Mouse (Mus musculus) embryonic facial prominence, embryonic 11.5 days (tissue): Measurements from ENCODE around the gene Ankrd44. TPM values are rescaled to one million over a fixed set of nuclear protein-coding genes. Genes with fewer than 3 reads are reported as not detected.
A peak's percentile ranks its signal among the peaks of the same experiment; 100 is the strongest.

Source experiments
- ATAC-seq: fragments of 200-750 bp; cut with Nextera tagmentation; replicated peaks from 2 replicates; pipeline ENCODE4 v1.8.0; 2017; ENCODE audit warnings: low read depth; ENCODE audit not compliant: insufficient number of reproducible peaks, low FRiP score, low TSS enrichment
- DNase-seq: peaks from one replicate; pipeline ENCODE4 v3.0.0-alpha.2; 2015; ENCODE audit warnings: low spot score
- H3K27ac ChIP-seq: fragments of 300-500 bp; sonication (generic); replicated peaks from 2 replicates; pipeline ENCODE4 v1.5.1; 2014; ENCODE audit warnings: mild to moderate bottlenecking, low read depth, low read length, control low read depth
- H3K27me3 ChIP-seq: fragments of 300-500 bp; sonication (generic); 2 replicates; pipeline ENCODE4 v1.6.1; 2014; ENCODE audit warnings: mild to moderate bottlenecking, low read length, moderate library complexity, mixed read lengths; ENCODE audit not compliant: control insufficient read depth, insufficient read depth
- H3K36me3 ChIP-seq: fragments of 300-500 bp; sonication (generic); replicated peaks from 2 replicates; pipeline ENCODE4 v1.6.1; 2014; ENCODE audit warnings: low read depth, mild to moderate bottlenecking, low read length, moderate library complexity, mixed read lengths; ENCODE audit not compliant: control insufficient read depth, insufficient read depth
- H3K4me1 ChIP-seq: fragments of 300-500 bp; sonication (generic); 2 replicates; pipeline ENCODE4 v1.6.1; 2014; ENCODE audit warnings: low read length, mixed read lengths; ENCODE audit not compliant: control insufficient read depth, insufficient read depth
- H3K4me2 ChIP-seq: fragments of 300-500 bp; sonication (generic); 2 replicates; pipeline ENCODE4 v1.6.1; 2014; ENCODE audit warnings: low read depth, mild to moderate bottlenecking, control low read depth, low read length, moderate library complexity
- H3K4me3 ChIP-seq: fragments of 300-500 bp; sonication (generic); 2 replicates; pipeline ENCODE4 v1.5.1; 2014; ENCODE audit warnings: low read depth, low read length, control low read depth
- H3K9ac ChIP-seq: fragments of 300-500 bp; sonication (generic); replicated peaks from 2 replicates; pipeline ENCODE4 v1.6.1; 2014; ENCODE audit warnings: mild to moderate bottlenecking, control low read depth, low read length
- H3K9me3 ChIP-seq: fragments of 300-500 bp; sonication (generic); replicated peaks from 2 replicates; pipeline ENCODE4 v1.6.1; 2016; ENCODE audit warnings: mild to moderate bottlenecking, low read length, inconsistent platforms, mixed read lengths; ENCODE audit not compliant: control insufficient read depth
- WGBS: fragments of 180-500 bp; shearing (Covaris S2); extraction: QIAGEN DNeasy Blood & Tissue Kit; methylation state at CpG from one replicate; pipeline ENCODE4 v1.1.7; 2014; 5-methylcytosine and 5-hydroxymethylcytosine counted together
- polyA plus RNA-seq: library from polyadenylated mRNA; unstranded; fragments of >200 nt; fragmentation: Nextera tagmentation; extraction: Ambion mirVana; gene quantifications from 2 replicates; pipeline ENCODE4 v1.2.1, GENCODE M21; 2014

The Ankrd44 gene
- polyA plus RNA-seq, 1 experiment from 2014 or later, result 24.4 TPM

GRCm38 (mm10) chr1:54658558-54658957 is 267.6 kb downstream of the Ankrd44 start:
- Histone ChIP-seq H3K4me1 (no peaks in the 10 kb centered on the region), H3K9ac (no peak overlapping the region), H3K9me3 (no peaks in the 10 kb centered on the region), H3K4me2 (no peak overlapping the region), H3K36me3 (no peaks in the 10 kb centered on the region), H3K27ac (no peak overlapping the region), H3K27me3 (no peaks in the 10 kb centered on the region), H3K4me3 (no peak overlapping the region)
- 93% methylated on average over 4 of the region's 4 CpGs for WGBS
- DNase-seq, result no peak
- ATAC-seq, result no peak

DNA sequence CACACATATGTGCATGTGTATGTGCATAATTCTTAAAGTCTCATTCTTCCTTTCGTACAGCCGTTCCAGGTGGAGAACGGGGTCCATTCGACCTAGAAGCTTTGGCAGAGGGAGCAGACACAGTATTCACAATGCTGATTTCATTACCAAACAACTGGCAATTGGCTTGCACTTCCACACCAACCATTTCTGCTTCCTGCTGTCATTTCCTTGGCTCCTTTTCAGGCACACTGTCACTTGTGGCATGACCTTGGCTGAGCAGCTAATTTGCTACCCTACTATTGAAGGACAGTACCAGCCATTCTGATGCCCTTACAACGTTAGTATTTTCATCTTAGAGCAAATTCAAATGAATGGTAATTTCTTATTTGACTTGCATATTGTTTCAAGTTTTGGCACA is 277.9 kb downstream of the Ankrd44 start:
- no peaks in the 10 kb centered on the region; the same call in 1 of the 2 replicates for H3K36me3 ChIP-seq
- WGBS, result 90% methylated on average over 5 of the region's 5 CpGs

GRCm38 (mm10) chr1:54647335-54647745 is 278.8 kb downstream of the Ankrd44 start:
- H3K36me3 ChIP-seq, result no peaks in the 10 kb centered on the region; the same call in 1 of the 2 replicates
- no peak overlapping the region for H3K4me3 ChIP-seq
- ATAC-seq, result no peak
- H3K4me1 ChIP-seq, result no peaks in the 10 kb centered on the region
- no peaks in the 10 kb centered on the region for H3K27me3 ChIP-seq
- no peak overlapping the region for H3K4me2 ChIP-seq
- no peak overlapping the region for H3K9ac ChIP-seq
- DNase-seq, result no peak
- H3K27ac ChIP-seq, result no peak overlapping the region
- 72% methylated on average over 3 of the region's 3 CpGs for WGBS
- H3K9me3 ChIP-seq, result no peaks in the 10 kb centered on the region

More for the DNA sequence above, 277.9 kb downstream of the Ankrd44 start:
- Histone ChIP-seq H3K4me2 (no peak overlapping the region), H3K27me3 (no peaks in the 10 kb centered on the region), H3K27ac (no peak overlapping the region), H3K4me3 (no peak overlapping the region), H3K9me3 (no peaks in the 10 kb centered on the region), H3K9ac (no peak overlapping the region), H3K4me1 (no peaks in the 10 kb centered on the region)
- ATAC-seq (no peak), DNase-seq (no peak)

DNA sequence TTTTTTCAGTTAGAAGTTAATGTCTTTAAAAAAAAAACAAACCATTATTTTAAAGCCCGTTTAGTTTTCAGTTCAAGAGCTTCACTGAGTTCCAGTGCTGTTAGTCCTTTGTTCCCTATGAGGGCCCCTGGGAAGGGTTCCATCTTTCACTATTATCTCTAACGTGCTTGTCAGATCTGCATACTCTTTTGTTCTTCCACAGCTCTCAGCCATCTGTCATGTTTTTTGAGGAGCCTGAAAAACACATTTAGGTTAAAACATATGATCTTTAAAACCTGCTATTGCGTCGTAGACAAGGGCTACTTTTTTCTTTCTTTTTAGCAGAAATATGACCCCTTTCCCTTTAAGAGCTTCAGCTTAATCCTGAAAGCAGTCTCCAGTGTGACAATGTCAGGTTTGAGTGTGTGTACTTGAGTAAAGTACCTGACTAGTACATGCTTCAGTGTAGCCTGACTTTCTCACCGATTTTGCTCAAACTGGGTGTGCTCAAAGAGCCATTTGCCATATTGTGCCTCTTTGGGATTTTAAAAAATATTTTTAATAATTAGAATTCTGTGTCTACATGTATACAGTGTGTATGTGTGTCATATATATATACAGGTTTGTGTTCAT is 285.9 kb downstream of the Ankrd44 start:
- H3K4me3 ChIP-seq, result no peak overlapping the region
- 46% methylated on average over 5 of the region's 5 CpGs for WGBS
- no peak overlapping the region for H3K27ac ChIP-seq
- H3K9ac ChIP-seq, result no peak overlapping the region
- no peaks in the 10 kb centered on the region for H3K36me3 ChIP-seq
- no peak for ATAC-seq
- no peaks in the 10 kb centered on the region for H3K9me3 ChIP-seq
- H3K4me1 ChIP-seq, result no peaks in the 10 kb centered on the region
- no peaks in the 10 kb centered on the region for H3K27me3 ChIP-seq
- peak; percentile 7 for DNase-seq
- H3K4me2 ChIP-seq, result no peak overlapping the region

DNA sequence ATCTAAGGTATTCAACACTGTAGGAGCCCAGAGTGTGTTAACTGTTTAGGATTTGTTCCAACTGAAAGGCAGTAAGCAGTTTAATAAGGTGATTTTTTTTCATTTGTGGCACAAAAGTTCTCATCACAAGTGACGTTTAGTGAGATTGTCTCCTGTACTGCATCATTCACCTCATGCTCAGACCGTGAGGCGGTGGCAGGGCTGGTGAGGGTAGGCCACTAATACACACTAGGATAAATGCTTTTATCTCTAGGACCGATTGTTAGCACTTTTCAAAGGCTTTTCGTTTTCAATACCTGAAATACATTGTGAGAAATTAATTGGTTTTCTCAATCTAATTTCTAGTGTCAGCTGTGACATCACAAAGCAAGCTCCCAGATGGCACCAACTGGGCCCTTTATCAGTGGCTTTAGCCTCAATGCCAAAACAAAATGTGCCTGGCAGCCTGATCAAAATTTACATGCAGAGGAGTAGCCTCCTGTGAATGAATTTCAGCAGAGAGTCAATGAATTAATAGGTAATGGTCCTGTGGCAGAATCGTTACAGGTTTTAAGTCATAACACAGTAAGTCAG is 286.6 kb downstream of the Ankrd44 start:
- H3K9me3 ChIP-seq, result no peaks in the 10 kb centered on the region
- ATAC-seq (0 out of 2 replicates have a peak, but pooled peaks have one; percentile 39), DNase-seq (no peak)
- H3K9ac ChIP-seq, result no peak overlapping the region
- H3K4me2 ChIP-seq, result no peak overlapping the region
- H3K27me3 ChIP-seq, result no peaks in the 10 kb centered on the region
- H3K4me1 ChIP-seq, result no peaks in the 10 kb centered on the region
- H3K27ac ChIP-seq, result no peak overlapping the region
- H3K4me3 ChIP-seq, result no peak overlapping the region
- H3K36me3 ChIP-seq, result no peaks in the 10 kb centered on the region
- WGBS, result 75% methylated on average over 6 of the region's 6 CpGs

GRCm38 (mm10) chr1:54639076-54639475 is 287.1 kb downstream of the Ankrd44 start:
- no peak overlapping the region for H3K27ac ChIP-seq
- H3K4me3 ChIP-seq, result no peak overlapping the region
- no peaks in the 10 kb centered on the region for H3K9me3 ChIP-seq
- DNase-seq (no peak), ATAC-seq (no peak)
- H3K36me3 ChIP-seq, result no peaks in the 10 kb centered on the region
- H3K9ac ChIP-seq, result no peak overlapping the region
- H3K4me1 ChIP-seq, result no peaks in the 10 kb centered on the region
- H3K27me3 ChIP-seq, result no peaks in the 10 kb centered on the region
- whole genome bisulfite sequencing, result 84% methylated on average over 2 of the region's 2 CpGs
- no peak overlapping the region for H3K4me2 ChIP-seq

- ATAC-seq, result no peak
- 91% methylated on average over 2 of the region's 2 CpGs for WGBS
- no peaks in the 10 kb centered on the region for H3K36me3 ChIP-seq
- H3K4me2 ChIP-seq, result no peak overlapping the region
- no peak for DNase-seq
- no peaks in the 10 kb centered on the region for H3K4me1 ChIP-seq
- H3K9me3 ChIP-seq, result no peaks in the 10 kb centered on the region
- no peak overlapping the region for H3K27ac ChIP-seq
- H3K27me3 ChIP-seq, result no peaks in the 10 kb centered on the region
- H3K9ac ChIP-seq, result no peak overlapping the region
- no peak overlapping the region for H3K4me3 ChIP-seq
Observed at GRCm38 (mm10) chr1:54637340-54637739, 288.8 kb downstream of the Ankrd44 start.

DNA sequence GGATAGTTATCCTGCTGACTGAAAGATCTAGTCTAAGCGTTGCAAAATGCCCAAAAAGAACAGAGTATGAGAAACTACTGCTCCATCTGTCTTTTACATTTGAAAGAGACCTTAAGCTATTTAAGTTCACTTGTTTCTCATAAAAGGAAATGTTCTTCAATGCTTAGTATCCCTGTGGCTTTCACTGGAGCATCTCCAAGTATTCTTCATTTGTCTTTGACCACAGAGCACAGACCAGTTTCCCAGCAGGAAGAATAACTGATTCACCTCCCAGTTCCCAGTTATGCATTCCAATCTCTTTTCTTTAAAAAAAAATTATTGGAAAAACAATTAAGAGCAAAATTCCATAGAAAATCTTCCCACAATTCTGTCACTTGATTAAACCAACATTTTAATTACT is 297.1 kb downstream of the Ankrd44 start:
- ATAC-seq (no peak), DNase-seq (no peak)
- Histone ChIP-seq H3K4me2 (no peak overlapping the region), H3K9me3 (no peaks in the 10 kb centered on the region), H3K9ac (no peak overlapping the region), H3K4me1 (no peaks in the 10 kb centered on the region), H3K4me3 (no peak overlapping the region), H3K27me3 (no peaks in the 10 kb centered on the region), H3K36me3 (no peaks in the 10 kb centered on the region), H3K27ac (no peak overlapping the region)
- 66% methylated on average over 1 of the region's 1 CpGs for whole genome bisulfite sequencing
